Mouse (Mus musculus) urinary bladder, postnatal 14 days (tissue): ENCODE results near the gene Slc12a5.
A peak's percentile ranks its signal among the peaks of the same experiment; 100 is the strongest.

Experiments
- DNase-seq: peaks from one replicate; pipeline ENCODE4 v3.0.0; 2021; ENCODE audit warnings: low spot score

The Slc12a5 gene

GRCm38 (mm10) chr2:165033306-165033705, 72.7 kb downstream of the Slc12a5 start:
- no peak for DNase-seq

GRCm38 (mm10) chr2:165034131-165035057, 73.8 kb downstream of the Slc12a5 start, which contains the start of gene Ncoa5:
Ncoa5 (minus strand) TSS chr2:165034867.
- DNase-seq: peak; percentile 98

DNA sequence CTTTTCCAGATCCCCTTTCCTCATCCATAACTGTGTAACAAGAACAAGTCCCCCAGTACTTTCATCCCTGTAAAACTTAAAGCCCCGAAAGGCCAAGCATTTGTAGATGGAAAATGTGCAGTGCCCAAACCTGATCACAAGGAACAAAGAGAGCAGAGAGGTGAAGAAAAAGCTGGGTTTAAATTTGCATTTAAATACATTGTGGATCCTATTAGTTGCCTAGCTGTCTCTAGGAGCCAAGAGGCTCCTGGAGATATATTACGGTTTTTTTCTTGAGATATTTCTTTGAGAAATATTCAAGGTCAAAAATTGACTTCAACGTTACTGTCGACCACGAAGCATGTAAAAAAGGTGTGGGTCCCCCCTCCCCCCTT, 74.4 kb downstream of the Slc12a5 start:
- no peak for DNase-seq

DNA sequence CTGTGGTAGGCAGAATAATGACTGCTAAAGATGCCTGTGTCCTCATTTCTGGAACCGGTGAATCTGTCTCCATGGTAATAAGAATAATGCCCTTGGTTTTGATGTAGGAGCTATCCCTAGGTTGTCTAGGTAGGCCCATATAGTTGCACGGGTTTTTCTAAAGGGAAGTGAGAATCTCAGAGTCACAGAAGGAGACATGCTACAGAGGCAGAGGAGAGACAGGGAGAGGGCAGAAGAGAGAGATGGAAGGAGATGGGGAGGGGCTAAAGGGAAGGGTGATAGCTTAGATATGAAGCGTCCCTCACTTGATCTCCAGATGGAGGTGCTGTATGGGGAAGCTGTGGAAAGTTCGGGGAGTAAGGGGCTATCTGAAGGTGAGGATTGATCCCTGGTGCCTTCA, 76.8 kb downstream of the Slc12a5 start:
- no peak for DNase-seq

DNA sequence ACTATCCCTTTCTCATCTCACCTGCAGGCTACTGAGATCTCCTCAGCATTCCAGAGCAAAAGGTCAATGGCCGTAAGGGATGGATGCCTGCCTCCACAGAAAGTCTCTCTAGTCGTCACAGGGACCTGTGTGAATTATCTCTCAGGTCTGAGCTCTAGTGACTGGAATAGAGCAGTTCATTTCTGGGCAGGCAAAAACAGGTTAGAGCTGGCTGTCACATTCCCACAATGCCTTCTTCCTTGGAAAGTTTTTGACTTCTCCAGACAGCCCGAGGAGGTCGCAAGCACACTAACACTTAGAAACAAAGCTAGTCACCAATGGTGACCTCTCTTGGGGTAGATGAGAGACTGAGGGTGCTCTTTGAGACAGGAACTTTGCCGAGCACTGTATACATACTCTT, 81.5 kb downstream of the Slc12a5 start:
- no peak for DNase-seq

DNA sequence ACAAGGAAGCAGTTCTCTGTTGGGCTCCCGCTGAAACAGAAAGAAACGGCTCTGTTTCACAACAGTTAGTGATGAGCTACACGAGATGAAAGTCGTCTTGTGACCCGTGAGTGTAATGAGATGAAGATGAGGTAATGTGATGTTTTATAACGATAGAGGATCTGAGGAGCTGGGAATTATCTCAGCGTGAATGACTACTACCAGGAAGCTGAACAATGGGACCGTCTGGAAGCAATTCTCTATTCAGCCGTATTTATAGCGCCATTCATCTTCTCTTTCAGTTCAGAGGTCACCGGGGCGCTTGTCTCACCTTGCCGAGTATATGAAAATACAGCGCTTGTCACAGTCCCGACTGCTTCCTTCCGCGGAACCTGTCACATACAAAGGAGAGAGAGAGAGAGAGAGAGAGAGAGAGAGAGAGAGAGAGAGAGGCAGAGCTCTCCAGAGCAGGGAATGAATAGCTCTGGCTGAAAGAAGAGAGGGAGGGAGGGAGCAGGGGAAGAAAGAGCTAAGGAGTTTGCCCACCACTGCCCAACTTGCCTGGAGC, 82.6 kb downstream of the Slc12a5 start:
- no peak for DNase-seq

DNA sequence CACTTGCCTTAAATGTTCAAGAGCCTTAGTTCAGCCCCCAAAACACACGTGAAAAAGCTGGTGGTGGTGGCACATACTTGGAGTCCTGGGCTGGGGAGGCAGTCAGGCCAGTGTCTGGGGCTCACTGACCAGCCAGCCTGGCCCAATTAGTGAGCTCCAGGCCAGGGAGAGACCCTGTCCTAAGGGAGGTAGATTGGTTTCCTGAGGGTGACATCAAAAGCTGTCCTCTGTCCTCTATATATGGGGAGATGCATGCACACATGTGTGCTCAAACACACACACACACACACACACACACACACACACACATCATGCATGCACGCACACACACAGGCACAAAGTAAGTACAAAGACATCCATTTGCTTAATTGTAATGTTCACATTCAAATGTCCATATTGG, 83.1 kb downstream of the Slc12a5 start:
- DNase-seq: no peak

DNA sequence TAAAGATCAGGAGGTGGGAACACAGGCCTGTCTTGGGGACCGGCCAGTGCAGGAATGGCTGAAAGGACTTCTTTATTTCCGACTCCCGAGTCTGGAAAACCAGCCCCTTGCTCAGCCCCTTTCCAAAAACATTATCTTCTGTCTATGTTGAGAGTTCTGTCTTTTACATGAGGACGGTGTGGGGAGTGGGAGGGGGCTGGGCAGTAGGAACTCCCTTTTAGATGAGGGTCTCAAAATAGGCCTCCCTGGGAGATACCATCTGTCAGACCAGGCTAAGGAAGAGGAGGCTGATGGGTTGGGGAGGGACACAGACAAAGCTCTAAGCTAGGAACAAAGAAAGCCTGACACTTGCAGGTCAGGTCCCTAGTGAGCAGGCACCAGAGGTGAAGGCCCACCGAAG, 88.4 kb downstream of the Slc12a5 start:
- DNase-seq: no peak
